Mouse (Mus musculus): ENCODE measurements around the gene Nrp2.

Gene Nrp2

DNA sequence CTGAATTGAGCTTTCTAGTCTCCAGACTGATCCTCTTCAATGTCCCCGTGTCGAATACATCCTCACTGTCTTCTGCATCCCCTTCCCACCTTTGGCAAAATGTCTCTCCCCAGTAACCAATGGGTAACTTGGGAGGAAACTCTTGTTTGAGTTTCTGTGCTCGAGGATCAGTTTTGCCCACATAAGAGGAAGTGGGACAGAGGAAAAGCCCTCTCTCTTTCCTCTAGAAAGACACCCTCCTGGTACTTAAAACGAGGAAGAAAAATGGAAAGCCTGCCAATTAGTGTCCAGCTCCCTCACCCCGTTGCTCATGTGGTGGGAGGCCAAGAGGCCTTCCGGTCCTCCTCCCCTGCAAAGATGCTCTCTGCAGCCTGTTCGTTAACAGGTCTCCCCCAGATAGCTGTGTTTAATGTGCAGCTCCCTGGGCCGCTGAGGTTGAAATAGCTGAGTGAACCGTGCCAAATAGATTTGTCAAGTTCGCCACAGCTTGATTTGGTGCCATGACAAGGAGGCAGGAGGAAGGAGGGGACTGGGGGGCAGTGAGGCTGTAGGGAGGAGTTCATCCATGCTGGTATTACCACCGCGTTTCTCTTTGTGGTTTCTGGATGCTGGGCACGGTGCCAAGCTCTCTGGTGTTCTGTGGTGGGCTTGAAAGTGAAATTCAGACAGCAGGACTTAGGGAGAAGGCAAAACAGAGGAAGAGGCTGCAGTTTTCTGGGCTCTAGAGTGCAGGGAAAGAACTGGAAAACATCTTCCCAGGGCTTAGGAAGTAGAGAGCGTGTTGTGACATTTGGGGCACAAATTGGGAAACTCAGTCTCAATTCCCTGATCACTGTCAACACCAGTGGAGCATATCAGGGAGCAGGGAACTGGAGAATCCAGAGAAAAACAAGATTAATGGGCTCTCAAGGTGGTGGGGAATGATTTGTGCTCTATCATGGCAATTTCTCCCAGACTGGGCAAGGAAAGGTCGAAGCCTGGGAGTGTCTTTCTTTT is 48.2 kb downstream of the Nrp2 start:
- DNase-seq (ENCODE audit: low spot score): no peak

GRCm38 (mm10) chr1:62752055-62752454 is 49.0 kb downstream of the Nrp2 start:
- no peak for DNase-seq (ENCODE audit: low spot score)

DNA sequence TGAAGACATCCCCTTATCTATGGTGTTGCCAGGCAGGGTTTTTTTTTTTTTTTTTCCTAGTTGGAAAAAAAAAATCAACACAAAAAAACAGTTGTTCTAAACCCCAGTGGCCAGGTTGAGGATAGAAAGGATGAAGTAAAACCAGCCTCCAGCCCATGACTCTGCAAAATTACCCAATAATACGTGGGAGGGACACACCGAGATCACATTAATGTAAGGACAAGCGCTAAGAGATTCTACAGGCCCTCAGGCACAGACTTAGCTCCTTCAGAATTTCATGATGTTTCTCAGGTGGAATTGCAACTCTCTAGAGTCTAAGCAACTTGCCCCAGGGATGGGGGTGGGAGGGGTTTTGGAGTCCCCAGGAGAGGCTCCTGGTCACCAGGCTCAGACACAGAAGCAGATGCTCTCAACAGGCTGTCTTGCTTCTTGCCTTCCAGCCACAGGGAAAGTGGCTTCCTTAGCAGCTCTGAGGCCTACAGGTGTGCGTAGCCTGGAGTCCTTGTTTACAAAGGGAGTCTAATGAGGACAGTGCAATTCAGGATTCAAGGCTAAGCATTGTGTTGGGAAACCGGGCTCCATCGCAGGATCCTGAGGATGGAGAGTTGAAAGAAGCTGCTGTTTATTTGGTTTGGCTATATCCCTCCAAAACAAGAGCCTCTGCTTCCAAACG is 49.7 kb downstream of the Nrp2 start:
- no peak for DNase-seq (ENCODE audit: low spot score)

DNA sequence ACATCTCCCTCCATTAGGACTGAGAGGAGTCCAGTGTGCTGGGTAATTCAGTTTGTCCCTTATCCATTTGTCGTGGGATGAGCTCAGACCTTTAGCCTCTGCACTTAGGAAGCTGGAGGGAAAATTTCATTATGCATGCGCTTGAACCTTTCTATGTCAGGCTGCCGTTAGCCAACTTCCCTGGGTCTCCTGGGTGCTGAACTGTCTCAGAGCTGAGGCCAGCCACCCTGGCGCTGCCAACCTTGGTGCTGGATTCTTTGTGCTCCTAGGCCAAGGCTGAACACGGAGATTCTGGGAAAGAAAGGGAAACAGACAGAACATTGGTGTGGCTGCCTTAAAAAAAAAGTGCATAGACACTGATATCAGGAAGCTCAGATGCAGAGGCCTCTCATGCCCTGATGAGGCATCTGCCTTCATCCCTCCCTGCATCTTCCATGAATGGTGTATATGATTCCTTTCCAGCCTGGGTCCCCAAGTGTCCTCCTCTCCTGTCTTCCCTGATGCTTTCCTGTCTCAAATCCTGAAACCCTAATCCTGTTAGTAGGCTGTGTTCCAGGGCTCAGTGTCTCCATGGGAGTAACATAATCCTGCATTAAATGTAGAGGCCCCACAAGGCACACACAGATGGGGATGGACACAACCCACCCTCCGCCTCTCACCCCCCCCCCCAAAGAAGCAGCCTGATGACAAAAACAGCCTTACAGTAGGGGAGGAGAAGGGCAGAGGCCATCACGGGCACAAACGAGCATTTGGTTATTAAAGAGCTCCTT is 51.2 kb downstream of the Nrp2 start:
- DNase-seq (ENCODE audit: low spot score): no peak

GRCm38 (mm10) chr1:62760086-62760485 is 57.0 kb downstream of the Nrp2 start:
- DNase-seq (ENCODE audit: low spot score): no peak

- no peak for DNase-seq (ENCODE audit: low spot score)
Observed at GRCm38 (mm10) chr1:62760565-62760964, 57.5 kb downstream of the Nrp2 start.

GRCm38 (mm10) chr1:62763779-62764178 is 60.7 kb downstream of the Nrp2 start:
- DNase-seq (ENCODE audit: low spot score): no peak

DNA sequence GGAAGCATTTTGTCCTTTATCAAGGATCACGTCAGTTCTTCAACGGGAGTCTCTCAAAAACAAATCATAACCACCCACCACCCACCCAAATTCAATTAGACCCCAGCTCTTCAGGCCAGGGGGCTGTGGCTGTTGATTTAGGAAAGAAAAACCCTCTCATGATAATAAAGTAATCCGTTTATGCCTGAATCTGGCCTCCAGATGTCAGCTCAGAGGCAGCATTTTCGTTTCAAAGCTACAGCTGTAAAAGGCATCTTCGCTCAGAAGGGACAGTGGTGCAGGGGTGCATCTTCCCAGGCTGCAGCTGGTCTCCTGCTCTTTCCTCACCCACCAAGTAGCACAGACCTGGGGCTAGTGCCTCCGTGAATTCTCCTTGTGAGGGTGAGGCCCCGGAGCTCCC is 62.1 kb downstream of the Nrp2 start:
- DNase-seq (ENCODE audit: low spot score): no peak

GRCm38 (mm10) chr1:62766766-62767165 is 63.7 kb downstream of the Nrp2 start:
- peak; percentile 25 for DNase-seq (ENCODE audit: low spot score)

DNA sequence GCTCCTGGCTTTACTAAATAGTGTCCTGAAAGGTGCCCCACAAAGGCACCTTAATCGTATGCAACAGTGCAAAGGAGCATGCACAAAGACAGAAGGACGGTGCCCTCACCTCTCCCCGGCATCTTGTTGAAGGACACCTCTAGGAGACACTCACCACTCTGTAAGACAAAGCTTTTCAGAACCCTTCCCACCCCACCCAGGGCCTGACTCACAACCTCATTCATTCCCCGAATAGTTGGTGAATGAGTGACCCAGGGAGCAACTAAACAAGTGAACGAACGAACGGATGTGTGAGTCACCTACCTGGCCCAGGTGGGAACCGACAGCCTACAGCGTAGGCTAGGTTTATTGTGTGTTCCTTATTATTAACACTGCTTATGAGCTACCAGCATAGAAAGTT is 64.5 kb downstream of the Nrp2 start:
- DNase-seq (ENCODE audit: low spot score): no peak

- DNase-seq (ENCODE audit: low spot score): no peak
Observed at GRCm38 (mm10) chr1:62770576-62770975, 67.5 kb downstream of the Nrp2 start.

- DNase-seq (ENCODE audit: low spot score): no peak
Observed at GRCm38 (mm10) chr1:62772391-62772790, 69.3 kb downstream of the Nrp2 start.

- no peak for DNase-seq (ENCODE audit: low spot score)
Observed at GRCm38 (mm10) chr1:62773105-62773920, 70.2 kb downstream of the Nrp2 start.

DNA sequence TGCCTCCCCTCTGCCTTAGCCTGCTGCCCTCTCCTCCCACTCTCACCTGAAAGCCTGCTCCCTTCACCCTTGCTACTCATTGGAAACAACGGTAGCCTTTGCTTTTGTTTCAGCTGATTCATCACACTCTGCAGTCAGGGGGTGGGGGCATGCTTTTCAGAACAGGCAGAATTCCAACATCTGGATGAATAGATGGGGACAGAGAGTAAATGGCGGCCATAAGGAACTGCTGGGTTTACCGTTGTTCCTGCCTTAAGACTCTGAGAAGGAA is 70.8 kb downstream of the Nrp2 start:
- DNase-seq (ENCODE audit: low spot score): no peak

DNA sequence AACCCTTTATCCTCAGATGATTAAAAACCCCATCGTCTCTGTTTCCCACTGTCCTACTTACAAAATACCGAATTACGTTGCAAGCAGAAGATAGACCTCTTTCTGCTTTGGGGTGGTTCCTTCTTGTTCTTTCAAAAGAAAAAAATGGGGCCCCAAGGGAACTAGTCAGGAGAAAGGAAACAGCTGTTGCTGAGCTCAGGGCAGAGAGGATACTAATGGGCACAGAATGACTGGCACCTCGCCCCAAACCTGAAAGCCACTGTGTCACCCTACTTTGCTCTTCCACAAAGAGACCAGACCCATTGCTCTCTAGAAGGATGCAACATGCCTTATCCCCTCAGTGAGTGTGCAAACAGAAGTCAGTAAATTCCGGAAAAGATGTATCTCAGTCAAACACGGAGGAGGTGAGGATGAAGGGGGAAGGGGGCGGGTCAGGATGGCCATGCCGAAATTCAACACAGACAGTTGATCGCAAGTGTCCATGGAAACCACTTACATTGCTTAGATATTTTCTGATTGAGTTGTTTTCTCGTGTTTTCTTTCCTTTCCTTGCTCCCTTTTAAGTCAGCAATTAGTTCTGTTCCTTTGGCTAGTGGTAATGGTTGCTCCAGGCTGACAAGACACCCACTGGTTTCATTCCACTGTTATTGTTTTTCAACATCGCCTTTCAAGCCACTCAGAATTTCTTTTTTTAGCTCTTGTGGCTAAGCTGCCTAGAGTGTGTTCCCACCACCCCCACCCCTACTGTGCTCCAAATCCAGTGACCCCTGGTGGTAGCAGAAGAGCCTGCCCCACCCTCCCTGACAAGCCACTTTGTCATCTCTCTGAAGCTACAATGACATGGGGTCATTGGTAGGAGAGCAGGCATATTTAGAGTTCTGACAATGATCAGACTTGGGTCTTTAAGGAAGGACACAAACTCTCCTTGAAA is 71.5 kb downstream of the Nrp2 start:
- no peak for DNase-seq (ENCODE audit: low spot score)

DNA sequence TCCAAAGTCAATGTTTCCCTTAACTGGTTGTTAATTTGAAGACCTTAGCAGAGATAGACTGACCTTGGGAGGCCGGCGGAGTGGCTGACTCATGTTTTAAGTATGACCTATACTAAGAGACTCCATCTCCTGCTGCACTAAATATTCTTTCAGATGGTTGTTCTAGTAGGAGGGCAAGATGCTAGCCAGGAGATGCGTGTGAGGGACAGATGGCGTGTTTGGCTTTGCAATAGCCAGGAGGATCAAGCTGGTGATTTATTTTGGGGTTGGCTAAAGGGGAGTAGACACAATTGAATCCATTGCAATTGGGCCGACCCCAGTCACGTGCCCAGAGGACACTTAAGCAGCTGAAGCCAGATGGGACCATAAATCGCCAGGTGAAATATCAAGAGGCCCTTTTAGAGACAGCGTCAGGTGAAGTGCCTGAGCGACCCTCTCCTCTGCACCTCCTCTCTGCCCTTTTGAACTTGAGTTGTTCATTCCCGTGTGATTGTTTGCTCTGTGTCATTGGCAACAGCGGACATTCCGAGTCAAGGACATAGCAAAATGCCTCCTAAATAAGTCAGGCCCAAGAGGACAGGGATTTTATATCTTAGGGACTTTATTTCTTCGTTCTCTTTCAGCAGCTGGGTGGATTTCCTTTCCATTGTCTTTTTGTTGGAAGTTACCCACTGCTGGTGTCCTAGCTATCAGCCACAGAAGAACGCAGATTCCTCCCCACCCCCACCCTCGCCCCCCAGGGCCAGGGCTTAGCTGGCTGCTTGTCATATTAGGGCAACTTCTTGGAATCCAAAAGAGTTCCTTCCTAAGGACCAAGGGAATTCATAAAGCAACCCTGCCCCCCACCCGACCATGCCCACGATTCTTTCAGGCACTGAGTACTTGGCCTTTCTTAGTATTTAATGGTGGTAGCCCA is 74.5 kb downstream of the Nrp2 start:
- peak; percentile 66 for DNase-seq (ENCODE audit: low spot score)

DNA sequence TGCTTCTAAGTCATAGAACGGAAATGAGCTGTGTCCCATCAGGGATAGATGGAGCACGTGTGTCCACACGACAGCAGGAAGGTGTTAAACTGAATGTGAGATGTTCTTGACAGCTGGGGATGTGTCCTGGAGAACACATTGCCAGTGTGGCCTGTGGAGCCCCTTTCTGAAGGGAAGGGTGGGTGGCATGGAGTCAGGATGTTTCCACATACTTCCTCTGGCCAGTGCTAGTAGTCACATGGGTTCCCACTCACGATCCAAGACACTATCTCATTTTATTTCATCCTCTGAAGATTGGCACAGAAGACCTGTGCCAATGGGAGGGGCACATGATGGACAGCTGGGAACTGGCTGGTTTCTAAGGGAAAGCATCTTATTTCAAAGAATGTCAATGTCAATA is 75.8 kb downstream of the Nrp2 start:
- DNase-seq (ENCODE audit: low spot score): no peak

DNA sequence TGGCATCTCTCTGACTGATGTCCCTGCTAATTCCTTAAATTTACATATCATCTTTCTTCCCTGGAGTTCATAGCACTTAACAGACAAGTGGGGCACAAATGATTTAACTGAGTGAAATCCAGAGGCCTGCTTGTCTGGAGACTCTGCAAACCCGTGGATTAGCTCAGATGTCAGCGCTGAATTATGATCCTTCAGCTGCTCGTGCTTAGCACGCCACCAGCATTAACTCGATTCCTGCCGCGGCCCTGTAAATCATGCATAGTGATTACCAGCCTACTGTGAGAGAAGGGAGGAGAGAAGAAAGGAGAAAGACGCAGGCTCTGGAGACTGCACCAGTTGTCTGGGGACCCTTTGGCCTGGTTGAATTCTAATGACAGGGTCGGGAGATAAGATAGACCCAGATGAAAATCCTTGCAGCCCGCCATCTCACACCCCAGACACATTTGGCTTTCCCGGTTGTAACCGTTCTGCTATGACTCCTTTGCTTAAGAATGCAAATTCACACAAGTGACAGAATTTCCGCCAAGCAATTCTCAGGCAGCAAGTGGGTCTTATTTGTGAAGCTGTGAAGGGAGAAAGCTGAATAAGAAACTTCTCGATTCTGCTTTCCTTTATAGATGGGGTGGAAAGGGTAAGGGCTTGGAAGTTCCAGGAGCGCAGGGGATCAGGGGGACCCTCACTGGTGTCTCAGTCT is 77.1 kb downstream of the Nrp2 start:
- DNase-seq (ENCODE audit: low spot score): peak; percentile 62

DNA sequence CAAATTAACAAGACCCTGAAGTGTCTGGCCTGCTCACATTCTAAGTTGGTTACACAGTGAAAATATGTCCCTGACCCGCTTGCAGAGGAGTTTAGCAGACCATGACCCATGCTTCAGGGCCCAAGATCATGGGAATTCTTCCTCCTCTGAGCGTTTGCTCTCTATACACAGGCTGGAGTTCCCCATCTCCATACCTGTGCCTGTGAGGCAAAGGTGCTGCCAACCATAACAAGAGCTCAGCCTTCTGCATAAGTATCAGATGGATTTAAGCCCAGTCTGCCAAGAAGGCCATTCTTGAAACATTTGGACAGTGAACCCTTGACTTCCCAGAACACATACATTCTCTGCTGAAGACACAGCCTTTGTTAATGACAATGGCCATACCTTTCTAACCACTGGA is 79.1 kb downstream of the Nrp2 start:
- DNase-seq (ENCODE audit: low spot score): no peak
